Comparison of ENCODE assay signal across 8 mouse cellular contexts in the genomic region with DNA sequence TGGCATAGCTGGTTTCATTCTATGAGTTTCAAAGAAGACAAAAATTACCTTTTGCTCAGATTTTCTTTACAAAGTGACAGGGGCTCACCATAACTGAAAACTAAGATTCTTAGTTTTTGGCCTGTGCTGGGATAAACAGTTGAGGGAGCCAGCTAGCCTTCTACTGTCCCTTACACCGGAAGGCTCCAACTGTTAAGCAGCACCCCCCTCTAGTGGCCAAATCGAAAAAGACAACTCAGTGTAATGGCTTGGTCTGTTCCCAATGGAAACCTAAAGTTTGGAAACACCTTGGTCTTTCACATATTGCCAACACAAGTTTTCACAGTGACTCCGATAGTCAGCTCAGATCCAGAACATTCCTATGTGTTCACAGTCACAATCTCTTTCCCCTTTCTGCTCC.
DNase-seq lines count a peak whose midpoint lies in the region; ATAC-seq lines count a peak whose summit lies in the region.

No protein-coding gene starts in this region.

- H3K9ac ChIP-seq in liver, embryonic 12.5 days: no peak overlapping the region
- H3K9ac ChIP-seq in midbrain, embryonic 15.5 days: no peak overlapping the region

- H3K4me2 ChIP-seq in liver, embryonic 12.5 days: no peak overlapping the region
- H3K4me2 ChIP-seq in midbrain, embryonic 15.5 days: no peak overlapping the region

- H3K4me1 ChIP-seq in liver, embryonic 12.5 days: no peaks in the 10 kb centered on the region
- no peaks in the 10 kb centered on the region for H3K4me1 ChIP-seq in midbrain, embryonic 15.5 days

- ATAC-seq in liver, embryonic 12.5 days: no peak
- peak; percentile 96 for ATAC-seq in midbrain, embryonic 15.5 days (replicated peaks)

- H3K27ac ChIP-seq in liver, embryonic 12.5 days: no peak overlapping the region
- H3K27ac ChIP-seq in midbrain, embryonic 15.5 days: no peak overlapping the region

- no peak overlapping the region for H3K4me3 ChIP-seq in liver, embryonic 12.5 days
- no peak overlapping the region for H3K4me3 ChIP-seq in midbrain, embryonic 15.5 days

- H3K36me3 ChIP-seq in liver, embryonic 12.5 days: no peaks in the 10 kb centered on the region
- H3K36me3 ChIP-seq in midbrain, embryonic 15.5 days (replicated peaks): no peaks in the 10 kb centered on the region

- DNase-seq in liver: peak; percentile 71
- DNase-seq in embryo, embryonic 10 days (ENCODE audit: low spot score): peak; percentile 87
- DNase-seq in gastrocnemius, postnatal 14 days: peak; percentile 72
- peak; percentile 23 for DNase-seq in kidney, adult 11 months
- peak; percentile 72 to 82 for DNase-seq in left cerebral cortex, postnatal 36 days (ENCODE audit: low spot score in 2 of 2)
- DNase-seq in spleen, adult 18-20 months: peak; percentile 34 to 82

- no peaks in the 10 kb centered on the region for H3K27me3 ChIP-seq in liver, embryonic 12.5 days (replicated peaks)
- no peaks in the 10 kb centered on the region for H3K27me3 ChIP-seq in midbrain, embryonic 15.5 days (replicated peaks)

- 9% methylated on average over 3 of the region's 3 CpGs for WGBS in liver, embryonic 12.5 days (ENCODE audit: insufficient replicate concordance)
- 16% methylated on average over 3 of the region's 3 CpGs for WGBS in midbrain, embryonic 15.5 days

- no peaks in the 10 kb centered on the region for H3K9me3 ChIP-seq in liver, embryonic 12.5 days (replicated peaks)
- H3K9me3 ChIP-seq in midbrain, embryonic 15.5 days: no peaks in the 10 kb centered on the region

- intact Hi-C loops in gastrocnemius, postnatal 14 days (cut with DNase I; ENCODE audit: low total_unique reads): loop anchor here (5.0 kb wide), 2 partner anchors 520 to 1705 kb away; no protein-coding TSS in a partner anchor
- intact Hi-C loops in left cerebral cortex, postnatal 36 days (cut with DNase I): loop anchor here (2.0 to 10.0 kb wide), 4 partner anchors 168 to 522 kb away; no protein-coding TSS in a partner anchor

Comparison
In these comparisons a context has a peak if more than half of its experiments do, and no peak if none do; other contexts are left out.
1. DNase-seq: peak in every context shown above with its lines; median percentile 87 in embryo, embryonic 10 days; 77 in left cerebral cortex, postnatal 36 days; 72 in gastrocnemius, postnatal 14 days; 71 in liver; 58 in spleen, adult 18-20 months; 23 in kidney, adult 11 months.